Mouse (Mus musculus) ES-E14 (cell line): Measurements from ENCODE around the gene Tbc1d7. TPM values are rescaled to one million over a fixed set of nuclear protein-coding genes. Genes with fewer than 3 reads are reported as not detected.

ENCODE experiments used
- DNase-seq: peaks from one replicate; pipeline ENCODE4 v3.0.0-alpha.2; 2013; ENCODE audit warnings: low read depth, low spot score
- H3K27ac ChIP-seq: 2 replicates; pipeline ENCODE4 v1.5.1; 2012; ENCODE audit warnings: low read depth, mild to moderate bottlenecking, low read length, moderate library complexity, mixed read lengths; ENCODE audit not compliant: poor library complexity, insufficient read depth, severe bottlenecking
- H3K36me3 ChIP-seq: 2 replicates; pipeline ENCODE4 v1.6.1; 2012; ENCODE audit warnings: mild to moderate bottlenecking, low read length, moderate library complexity, mixed read lengths; ENCODE audit not compliant: control insufficient read depth, poor library complexity, insufficient read depth, severe bottlenecking
- H3K4me1 ChIP-seq, 2 experiments: fragments of 150-350 bp in 1 of 2; sonication (generic) in 1 of 2; 2 replicates each; pipeline ENCODE4 v1.6.1; 2012; ENCODE audit warnings: low read length in 2 of 2, mild to moderate bottlenecking in 1 of 2, mixed read lengths in 1 of 2; ENCODE audit not compliant: control insufficient read depth in 2 of 2, insufficient read depth in 2 of 2, poor library complexity in 1 of 2
- H3K4me3 ChIP-seq, 2 experiments: fragments of 150-350 bp in 1 of 2; sonication (generic) in 1 of 2; 2 replicates each; pipeline ENCODE4 v1.5.1; 2012; ENCODE audit warnings: low read length in 2 of 2, low read depth in 1 of 2, mild to moderate bottlenecking in 1 of 2, mixed read lengths in 1 of 2; ENCODE audit not compliant: insufficient read depth in 1 of 2, poor library complexity in 1 of 2, severe bottlenecking in 1 of 2
- H3K9ac ChIP-seq: 2 replicates; pipeline ENCODE4 v1.6.1; 2012; ENCODE audit warnings: low read depth, mild to moderate bottlenecking, low read length, mixed read lengths; ENCODE audit not compliant: poor library complexity, insufficient read depth, severe bottlenecking
- H3K9me3 ChIP-seq: fragments of 150-350 bp; sonication (generic); 2 replicates; pipeline ENCODE4 v1.6.1; 2012; ENCODE audit warnings: low read depth, mild to moderate bottlenecking, low read length; ENCODE audit not compliant: control insufficient read depth, insufficient read depth
- CHD2 ChIP-seq: IDR thresholded peaks from 2 replicates; pipeline ENCODE4 v1.6.1; 2014; ENCODE audit warnings: mild to moderate bottlenecking, low read depth, low read length, inconsistent platforms
- HCFC1 ChIP-seq: IDR thresholded peaks from 2 replicates; pipeline ENCODE4 v1.6.1; 2012; ENCODE audit warnings: low read length, inconsistent platforms, borderline replicate concordance; ENCODE audit not compliant: insufficient read depth
- MAFK ChIP-seq: IDR thresholded peaks from 2 replicates; pipeline ENCODE4 v1.6.1; 2014; ENCODE audit warnings: mild to moderate bottlenecking, low read depth, low read length, inconsistent platforms; ENCODE audit not compliant: insufficient read depth
- ZC3H11A ChIP-seq: IDR thresholded peaks from 2 replicates; pipeline ENCODE4 v1.6.1; 2012; ENCODE audit warnings: low read depth, mild to moderate bottlenecking, inconsistent platforms, low read length, borderline replicate concordance
- ZNF384 ChIP-seq: IDR thresholded peaks from 2 replicates; pipeline ENCODE4 v1.6.1; 2012; ENCODE audit warnings: low read depth, low read length, inconsistent platforms
- in situ Hi-C, 2 experiments: fragments of 600-800 bp; cut with MboI; formaldehyde crosslinking; loops; one replicate each; pipeline ENCODE4 v1.15.1; 2025; ENCODE audit warnings: low sequenced_read_pairs in 2 of 2, inconsistent platforms in 1 of 2; ENCODE audit not compliant: unreplicated experiment in 2 of 2
- total RNA-seq: library from RNA; depleted of rRNA; stranded (reverse); fragments of 300-350 nt; gene quantifications from 2 replicates; pipeline ENCODE4 v1.2.3, GENCODE M21; 2012

Tbc1d7 gene
- total RNA-seq, 1 experiment = 11.3 TPM

GRCm38 (mm10) chr13:43159429-43159828, 11.9 kb downstream of the Tbc1d7 start:
- Histone ChIP-seq H3K9ac (no peak overlapping the region), H3K36me3 (no peaks in the 10 kb centered on the region; the same call in 1 of the 2 replicates), H3K27ac (no peak overlapping the region), H3K4me1 (peaks cover 4 to 5% of the 10 kb centered on the region in 2 experiments; a peak in 1 of 4 replicates), H3K4me3 (no peak overlapping the region), H3K9me3 (no peaks in the 10 kb centered on the region)
- in situ Hi-C loops = loop anchor here in 1 of 2 experiments (25.0 kb wide), 1 partner anchor 578 kb away; no protein-coding TSS in a partner anchor
- no peak for DNase-seq
- no peak for TF ChIP-seq ZNF384
- TF ChIP-seq HCFC1 = no peak
- TF ChIP-seq MAFK = no peak
- TF ChIP-seq CHD2 = no peak
- no peak for TF ChIP-seq ZC3H11A

- peaks cover 4 to 5% of the 10 kb centered on the region in 2 experiments; a peak in 1 of 4 replicates for H3K4me1 ChIP-seq
- no peaks in the 10 kb centered on the region for H3K9me3 ChIP-seq
- in situ Hi-C loops = loop anchor here in 1 of 2 experiments (25.0 kb wide), 1 partner anchor 579 kb away; no protein-coding TSS in a partner anchor
- no peak for TF ChIP-seq MAFK
- TF ChIP-seq ZC3H11A = no peak
- no peak for TF ChIP-seq CHD2
- no peak for TF ChIP-seq HCFC1
- TF ChIP-seq ZNF384 = no peak
- H3K27ac ChIP-seq = no peak overlapping the region
- no peaks in the 10 kb centered on the region; the same call in 1 of the 2 replicates for H3K36me3 ChIP-seq
- no peak overlapping the region for H3K9ac ChIP-seq
- no peak for DNase-seq
- H3K4me3 ChIP-seq = no peak overlapping the region
These were observed 13.0 kb downstream of the Tbc1d7 start for GRCm38 (mm10) chr13:43158281-43158680.

GRCm38 (mm10) chr13:43157370-43157769, 13.9 kb downstream of the Tbc1d7 start:
- H3K36me3 ChIP-seq = no peaks in the 10 kb centered on the region
- in situ Hi-C loops = loop anchor here in 1 of 2 experiments (25.0 kb wide), 1 partner anchor 580 kb away; no protein-coding TSS in a partner anchor

GRCm38 (mm10) chr13:43152005-43152520, 19.2 kb downstream of the Tbc1d7 start:
- peaks cover 3% of the 10 kb centered on the region; the same call in 1 of the 2 replicates for H3K36me3 ChIP-seq
- no peaks in the 10 kb centered on the region for H3K9me3 ChIP-seq
- no peak overlapping the region for H3K27ac ChIP-seq
- in situ Hi-C loops = loop anchor here in 1 of 2 experiments (25.0 kb wide), 1 partner anchor 585 kb away; no protein-coding TSS in a partner anchor
- peaks cover 0 to 6% of the 10 kb centered on the region in 2 experiments; a peak in 1 of 4 replicates for H3K4me1 ChIP-seq
- TF ChIP-seq CHD2 (no peak), MAFK (no peak), ZNF384 (no peak), HCFC1 (no peak), ZC3H11A (no peak)
- no peak overlapping the region for H3K4me3 ChIP-seq
- H3K9ac ChIP-seq = no peak overlapping the region
- DNase-seq = no peak

More at GRCm38 (mm10) chr13:43157370-43157769, 13.9 kb downstream of the Tbc1d7 start:
- no peak for DNase-seq
- TF ChIP-seq ZC3H11A (no peak), HCFC1 (no peak), CHD2 (no peak), ZNF384 (no peak), MAFK (no peak)
- no peak overlapping the region for H3K4me3 ChIP-seq
- H3K9me3 ChIP-seq = no peaks in the 10 kb centered on the region
- no peak overlapping the region for H3K27ac ChIP-seq
- no peak overlapping the region for H3K9ac ChIP-seq
- H3K4me1 ChIP-seq = peaks cover 4 to 5% of the 10 kb centered on the region in 2 experiments; a peak in 1 of 4 replicates
